Mouse (Mus musculus) bone marrow, adult 2 months (tissue): ENCODE results near the gene Ugt1a5.

ENCODE experiments used
- CTCF ChIP-seq: fragments of 200-500 bp; IDR thresholded peaks from 2 replicates; pipeline ENCODE4 v1.5.1; 2011; ENCODE audit warnings: low read length, control low read depth; ENCODE audit not compliant: control insufficient read depth, insufficient read depth
- POLR2A ChIP-seq: fragments of 200-500 bp; IDR thresholded peaks from 2 replicates; pipeline ENCODE4 v1.6.1; 2011; ENCODE audit warnings: low read depth, mild to moderate bottlenecking, control low read depth, low read length, borderline replicate concordance; ENCODE audit not compliant: control insufficient read depth

DNA sequence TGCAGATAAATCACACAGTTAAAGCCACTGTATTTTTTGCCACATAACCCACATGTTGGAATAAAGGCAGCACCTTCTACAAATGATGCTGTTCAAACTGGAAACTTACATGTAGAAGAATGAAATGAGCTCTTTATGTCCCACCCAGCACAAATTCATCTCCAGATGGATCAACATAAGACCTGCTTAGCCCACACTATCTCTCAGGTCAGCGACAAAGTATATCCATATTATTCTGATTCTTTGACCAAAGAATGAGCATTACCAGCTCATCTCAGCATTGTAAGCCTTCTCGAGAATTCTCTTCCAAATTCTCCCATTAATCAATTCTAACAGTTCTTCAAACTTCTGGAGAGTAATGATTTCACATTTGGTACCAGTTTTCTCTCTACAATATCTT is 56.4 kb downstream of the Ugt1a5 start:
- TF ChIP-seq POLR2A (no peak), CTCF (no peak)
